Mouse (Mus musculus) midbrain, embryonic 11.5 days (tissue): ENCODE data around the gene Fam126b. TPM values are rescaled to one million over a fixed set of nuclear protein-coding genes. Genes with fewer than 3 reads are reported as not detected.
"Not testable (repeated sequence)": the region's sequence is repeated elsewhere in the genome, so short reads cannot be mapped to it uniquely, and the experiment has no call there.

Experiments used
- ATAC-seq: fragments of 200-750 bp; cut with Nextera tagmentation; 2 replicates; pipeline ENCODE4 v1.8.0; 2017; ENCODE audit warnings: moderate TSS enrichment, moderate library complexity; ENCODE audit not compliant: low FRiP score
- DNase-seq: peaks from one replicate; pipeline ENCODE4 v3.0.0; 2015; ENCODE audit warnings: low spot score; ENCODE audit errors: missing footprints
- H3K27ac ChIP-seq: fragments of 300-500 bp; sonication (generic); 2 replicates; pipeline ENCODE4 v1.5.1; 2014; ENCODE audit warnings: low read depth, low read length
- H3K27me3 ChIP-seq: fragments of 300-500 bp; sonication (generic); 2 replicates; pipeline ENCODE4 v1.6.1; 2014; ENCODE audit warnings: mild to moderate bottlenecking, low read length, moderate library complexity, mixed read lengths; ENCODE audit not compliant: control insufficient read depth, insufficient read depth
- H3K36me3 ChIP-seq: fragments of 300-500 bp; sonication (generic); 2 replicates; pipeline ENCODE4 v1.6.1; 2014; ENCODE audit warnings: mild to moderate bottlenecking, low read length, moderate library complexity, mixed read lengths; ENCODE audit not compliant: control insufficient read depth, insufficient read depth
- H3K4me1 ChIP-seq: fragments of 300-500 bp; sonication (generic); 2 replicates; pipeline ENCODE4 v1.6.1; 2014; ENCODE audit warnings: low read length; ENCODE audit not compliant: control insufficient read depth, insufficient read depth
- H3K4me2 ChIP-seq: fragments of 300-500 bp; sonication (generic); 2 replicates; pipeline ENCODE4 v1.6.1; 2014; ENCODE audit warnings: mild to moderate bottlenecking, moderate library complexity
- H3K4me3 ChIP-seq: fragments of 300-500 bp; sonication (generic); 2 replicates; pipeline ENCODE4 v1.5.1; 2014; ENCODE audit warnings: low read depth, low read length
- H3K9ac ChIP-seq: fragments of 300-500 bp; sonication (generic); 2 replicates; pipeline ENCODE4 v1.6.1; 2014; ENCODE audit warnings: low read length
- H3K9me3 ChIP-seq: fragments of 300-500 bp; sonication (generic); 2 replicates; pipeline ENCODE4 v1.6.1; 2016; ENCODE audit warnings: low read length; ENCODE audit not compliant: control insufficient read depth
- WGBS: fragments of 180-500 bp; shearing (Covaris S2); extraction: QIAGEN DNeasy Blood & Tissue Kit; methylation state at CpG from one replicate; pipeline ENCODE4 v1.1.7; 2014; 5-methylcytosine and 5-hydroxymethylcytosine counted together
- polyA plus RNA-seq: library from polyadenylated mRNA; unstranded; fragments of >200 nt; fragmentation: Nextera tagmentation; extraction: Ambion mirVana; gene quantifications from 2 replicates; pipeline ENCODE4 v1.2.1, GENCODE M21; 2014

The Fam126b gene
- polyA plus RNA-seq, 1 experiment from 2014 or later: 7.2 TPM

- Histone ChIP-seq H3K27ac (no peak overlapping the region), H3K9ac (no peak overlapping the region), H3K9me3 (no peaks in the 10 kb centered on the region; the same call in 1 of the 2 replicates), H3K4me1 (no peaks in the 10 kb centered on the region), H3K4me2 (no peak overlapping the region), H3K27me3 (no peaks in the 10 kb centered on the region), H3K4me3 (no peak overlapping the region), H3K36me3 (no peaks in the 10 kb centered on the region)
- no peak for ATAC-seq
- WGBS: 89% methylated on average over 4 of the region's 4 CpGs
- no peak for DNase-seq
Measured at GRCm38 (mm10) chr1:58615146-58615545, 29.0 kb upstream of the Fam126b start.

GRCm38 (mm10) chr1:58614424-58614823 lies 28.3 kb upstream of the Fam126b start:
- DNase-seq (no peak), ATAC-seq (no peak)
- H3K9me3 ChIP-seq: no peaks in the 10 kb centered on the region; the same call in 1 of the 2 replicates
- no peak overlapping the region for H3K4me2 ChIP-seq
- no peaks in the 10 kb centered on the region for H3K27me3 ChIP-seq
- H3K9ac ChIP-seq: no peak overlapping the region
- H3K4me1 ChIP-seq: no peaks in the 10 kb centered on the region
- H3K4me3 ChIP-seq: no peak overlapping the region
- H3K27ac ChIP-seq: no peak overlapping the region
- no peaks in the 10 kb centered on the region for H3K36me3 ChIP-seq
- WGBS: 80% methylated on average over 3 of the region's 3 CpGs

- Histone ChIP-seq H3K4me1 (no peaks in the 10 kb centered on the region), H3K27ac (no peak overlapping the region), H3K9ac (no peak overlapping the region), H3K36me3 (no peaks in the 10 kb centered on the region), H3K9me3 (no peaks in the 10 kb centered on the region; the same call in 1 of the 2 replicates), H3K4me3 (no peak overlapping the region), H3K27me3 (no peaks in the 10 kb centered on the region), H3K4me2 (no peak overlapping the region)
- DNase-seq (peak; percentile 90), ATAC-seq (no peak)
- 87% methylated on average over 6 of the region's 6 CpGs for WGBS
Measured at GRCm38 (mm10) chr1:58613786-58614185, 27.7 kb upstream of the Fam126b start.

GRCm38 (mm10) chr1:58610611-58611010 lies 24.5 kb upstream of the Fam126b start:
- H3K27ac ChIP-seq: no peak overlapping the region
- DNase-seq (no peak), ATAC-seq (no peak)
- H3K36me3 ChIP-seq: no peaks in the 10 kb centered on the region
- H3K9ac ChIP-seq: no peak overlapping the region
- no peak overlapping the region for H3K4me2 ChIP-seq
- no peaks in the 10 kb centered on the region for H3K9me3 ChIP-seq
- no peaks in the 10 kb centered on the region for H3K4me1 ChIP-seq
- WGBS: 43% methylated on average over 1 of the region's 1 CpGs
- no peaks in the 10 kb centered on the region for H3K27me3 ChIP-seq
- no peak overlapping the region for H3K4me3 ChIP-seq

- Histone ChIP-seq H3K27ac (no peak overlapping the region), H3K4me3 (no peak overlapping the region), H3K4me1 (no peaks in the 10 kb centered on the region), H3K9me3 (no peaks in the 10 kb centered on the region), H3K4me2 (no peak overlapping the region), H3K9ac (no peak overlapping the region), H3K27me3 (no peaks in the 10 kb centered on the region), H3K36me3 (no peaks in the 10 kb centered on the region)
- ATAC-seq (no peak), DNase-seq (no peak)
- WGBS: 87% methylated on average over 1 of the region's 1 CpGs
Measured at GRCm38 (mm10) chr1:58610166-58610565, 24.0 kb upstream of the Fam126b start.

GRCm38 (mm10) chr1:58609591-58609990 lies 23.5 kb upstream of the Fam126b start:
- not testable (repeated sequence) for H3K36me3 ChIP-seq, H3K4me3 ChIP-seq, DNase-seq, ATAC-seq, H3K9me3 ChIP-seq, H3K4me1 ChIP-seq, H3K27ac ChIP-seq, H3K27me3 ChIP-seq, H3K4me2 ChIP-seq, H3K9ac ChIP-seq
- 92% methylated on average over 5 of the region's 5 CpGs for WGBS

GRCm38 (mm10) chr1:58603738-58604137 lies 17.6 kb upstream of the Fam126b start:
- Histone ChIP-seq H3K9ac (no peak overlapping the region), H3K4me2 (no peak overlapping the region), H3K36me3 (no peaks in the 10 kb centered on the region), H3K9me3 (no peaks in the 10 kb centered on the region), H3K27me3 (no peaks in the 10 kb centered on the region), H3K27ac (no peak overlapping the region), H3K4me3 (no peak overlapping the region), H3K4me1 (no peaks in the 10 kb centered on the region)
- DNase-seq (no peak), ATAC-seq (no peak)
- 85% methylated on average over 4 of the region's 4 CpGs for WGBS

- H3K36me3 ChIP-seq: no peaks in the 10 kb centered on the region
- DNase-seq (no peak), ATAC-seq (no peak)
- 82% methylated on average over 4 of the region's 4 CpGs for WGBS
- H3K4me2 ChIP-seq: no peak overlapping the region
- no peak overlapping the region for H3K4me3 ChIP-seq
- no peaks in the 10 kb centered on the region for H3K9me3 ChIP-seq
- H3K27me3 ChIP-seq: no peaks in the 10 kb centered on the region
- H3K27ac ChIP-seq: no peak overlapping the region
- no peaks in the 10 kb centered on the region for H3K4me1 ChIP-seq
- no peak overlapping the region for H3K9ac ChIP-seq
Measured at GRCm38 (mm10) chr1:58602681-58603080, 16.6 kb upstream of the Fam126b start.

GRCm38 (mm10) chr1:58587491-58587890 lies 1.4 kb upstream of the Fam126b start:
- Histone ChIP-seq H3K9me3 (no peaks in the 10 kb centered on the region), H3K27me3 (no peaks in the 10 kb centered on the region), H3K4me2 (peak overlapping the region; percentile 71), H3K4me3 (no peak overlapping the region; the same call in 1 of the 2 replicates), H3K9ac (no peak overlapping the region), H3K27ac (no peak overlapping the region), H3K4me1 (peaks cover 9% of the 10 kb centered on the region), H3K36me3 (no peaks in the 10 kb centered on the region)
- ATAC-seq (no peak), DNase-seq (no peak)
- WGBS: 97% methylated on average over 1 of the region's 1 CpGs
